Mouse (Mus musculus) brain, embryonic 14.5 days (tissue): ENCODE measurements around the gene Atf3.

Experiments
- CTCF ChIP-seq: fragments of 200-500 bp; IDR thresholded peaks from 2 replicates; pipeline ENCODE4 v1.5.1; 2012; ENCODE audit warnings: inconsistent platforms, mild to moderate bottlenecking, moderate library complexity, borderline replicate concordance; ENCODE audit not compliant: insufficient read depth, insufficient read length; ENCODE audit errors: extremely low read depth
- POLR2A ChIP-seq: fragments of 200-500 bp; IDR thresholded peaks from 2 replicates; pipeline ENCODE4 v1.6.1; 2012; ENCODE audit warnings: mild to moderate bottlenecking, inconsistent platforms, borderline replicate concordance; ENCODE audit not compliant: poor library complexity, insufficient read depth, insufficient read length, severe bottlenecking; ENCODE audit errors: extremely low read depth

DNA sequence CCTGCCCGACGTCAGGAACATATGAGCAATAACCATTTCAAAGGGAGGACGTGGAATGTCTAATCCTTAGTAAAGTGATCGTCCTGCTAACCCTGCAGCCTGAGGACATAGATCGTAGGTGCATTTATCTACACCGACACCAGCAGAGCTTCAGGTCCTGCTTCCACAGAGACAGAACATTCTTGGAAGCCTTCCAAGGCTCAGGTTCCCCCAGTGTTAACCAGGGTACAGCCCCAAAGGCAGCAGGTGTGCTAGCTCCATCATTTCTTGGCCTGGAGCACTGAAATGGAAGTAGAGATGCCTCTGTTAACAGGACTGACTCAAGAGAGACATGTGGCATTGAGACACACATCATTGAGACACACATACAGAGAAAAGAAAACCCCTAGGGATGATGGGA, 25.6 kb downstream of the Atf3 start:
- no peak for TF ChIP-seq CTCF
- no peak for TF ChIP-seq POLR2A
